Mouse (Mus musculus) lung, adult 2 months (tissue): Measurements from ENCODE around the gene Neurod2.

Experiments used
- CTCF ChIP-seq: fragments of 200-500 bp; IDR thresholded peaks from 2 replicates; pipeline ENCODE4 v1.5.1; 2011; ENCODE audit warnings: mild to moderate bottlenecking, low read length, control low read depth; ENCODE audit not compliant: insufficient read depth
- POLR2A ChIP-seq: fragments of 200-500 bp; IDR thresholded peaks from 2 replicates; pipeline ENCODE4 v1.6.1; 2011; ENCODE audit warnings: low read depth, mild to moderate bottlenecking, control low read depth, low read length, borderline replicate concordance; ENCODE audit errors: extremely low read depth

GRCm38 (mm10) chr11:98349308-98349707, 19.9 kb upstream of the Neurod2 start:
- TF ChIP-seq POLR2A (no peak), CTCF (no peak)
